In the genomic region with DNA sequence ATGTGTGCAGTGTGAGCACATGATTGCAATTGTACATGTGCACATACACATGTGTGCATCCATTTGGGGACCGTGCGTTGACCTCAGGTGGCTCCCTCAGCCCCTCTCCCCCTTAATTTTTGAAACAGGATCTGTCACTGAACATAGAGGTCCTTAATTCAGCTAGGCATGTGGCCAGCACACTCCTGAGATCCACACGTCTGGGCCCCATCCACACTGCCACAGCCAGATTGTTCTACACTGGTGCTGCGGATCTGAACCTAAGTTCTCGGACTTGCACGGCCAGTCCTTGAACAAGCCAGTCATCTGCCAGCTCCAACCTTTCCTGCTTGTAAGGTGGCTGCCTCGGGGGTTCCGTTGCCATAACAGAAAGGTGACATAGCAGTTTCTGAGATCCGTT, we compare ENCODE assay signal across 29 mouse cellular contexts. TPM values are rescaled to one million over a fixed set of nuclear protein-coding genes. Genes with fewer than 3 reads are reported as not detected.
"Had no signal": no experiment of that assay in that cellular context is flagged by ENCODE, and none has a peak within 500 bp of the region (broad histone marks: within the 10 kb centered on the region; RNA-seq: fewer than 3 reads in every experiment).

No protein-coding gene starts in this region.

- H3K4me1 ChIP-seq: embryonic facial prominence, embryonic 10.5 days; embryonic facial prominence, embryonic 12.5 days; embryonic facial prominence, embryonic 15.5 days; forebrain, embryonic 10.5 days had no signal

- H3K9me3 ChIP-seq: embryonic facial prominence, embryonic 10.5 days; embryonic facial prominence, embryonic 12.5 days; embryonic facial prominence, embryonic 13.5 days; embryonic facial prominence, embryonic 15.5 days; forebrain, embryonic 10.5 days; forebrain, embryonic 12.5 days; forebrain, embryonic 13.5 days; forebrain, embryonic 15.5 days had no signal

- H3K4me3 ChIP-seq: embryonic facial prominence, embryonic 10.5 days; embryonic facial prominence, embryonic 12.5 days; embryonic facial prominence, embryonic 13.5 days; embryonic facial prominence, embryonic 15.5 days; erythroblast, embryonic 14.5 days; forebrain, embryonic 10.5 days; forebrain, embryonic 12.5 days; forebrain, embryonic 13.5 days; forebrain, embryonic 15.5 days; gastrocnemius, adult 2 months; heart, adult 2 months had no signal

- H3K36me3 ChIP-seq: embryonic facial prominence, embryonic 10.5 days; embryonic facial prominence, embryonic 12.5 days; embryonic facial prominence, embryonic 13.5 days; embryonic facial prominence, embryonic 15.5 days; forebrain, embryonic 10.5 days; forebrain, embryonic 12.5 days; forebrain, embryonic 15.5 days had no signal

- DNase-seq: cerebellum, adult 2 months; cerebellum, adult 8-10 months; cerebellum, adult 9-10 months; cerebellum, adult 9-11 months; cerebellum, postnatal 10 days; cerebellum, postnatal 14 days; cerebellum, postnatal 25 days; cerebellum, postnatal 36 days; embryo, embryonic 11 days; forebrain, postnatal 0 days; gastrocnemius, adult 2 months; gastrocnemius, postnatal 10 days; gastrocnemius, postnatal 14 days; gastrocnemius, postnatal 25 days; gastrocnemius, postnatal 36 days; heart, adult 18-20 months; heart, adult 2 months had no signal

- H3K27ac ChIP-seq: embryonic facial prominence, embryonic 10.5 days; embryonic facial prominence, embryonic 12.5 days; embryonic facial prominence, embryonic 13.5 days; embryonic facial prominence, embryonic 15.5 days; forebrain, embryonic 10.5 days; forebrain, embryonic 12.5 days; forebrain, embryonic 13.5 days; forebrain, embryonic 15.5 days; gastrocnemius, adult 2 months; heart, adult 2 months had no signal

RNA-seq across cellular contexts. Expression of a gene that starts 7.3 kb away (rescaled TPM):
- total RNA-seq: common myeloid progenitor, adult 5-6 weeks; gastrocnemius, adult 2 months; gastrocnemius, adult 8-10 months; gastrocnemius, postnatal 36 days; granulocyte monocyte progenitor cell, adult 5-6 weeks; heart, adult 18-20 months; heart, adult 2 months had no signal
- polyA plus RNA-seq: erythroblast, embryonic 14.5 days had no signal
